Mouse (Mus musculus): ENCODE results near the gene Aldoc.

GRCm38 (mm10) chr11:78305272-78305671 is 17.5 kb upstream of the Aldoc start:
- TF ChIP-seq CTCF (conservative IDR thresholded peaks at IDR 0.05; ENCODE audit: low read length) (no peak), NANOG (IDR thresholded peaks at IDR 0.05; ENCODE audit: borderline replicate concordance, low read length) (no peak)

Measured in E14TG2a.4 (cell line).